Mouse (Mus musculus): ENCODE measurements around the gene Rassf9. TPM values are rescaled to one million over a fixed set of nuclear protein-coding genes. Genes with fewer than 3 reads are reported as not detected.
A peak's percentile ranks its signal among the peaks of the same experiment; 100 is the strongest.

The Rassf9 gene
- total and polyA plus RNA-seq, 3 experiments: not detected

DNA sequence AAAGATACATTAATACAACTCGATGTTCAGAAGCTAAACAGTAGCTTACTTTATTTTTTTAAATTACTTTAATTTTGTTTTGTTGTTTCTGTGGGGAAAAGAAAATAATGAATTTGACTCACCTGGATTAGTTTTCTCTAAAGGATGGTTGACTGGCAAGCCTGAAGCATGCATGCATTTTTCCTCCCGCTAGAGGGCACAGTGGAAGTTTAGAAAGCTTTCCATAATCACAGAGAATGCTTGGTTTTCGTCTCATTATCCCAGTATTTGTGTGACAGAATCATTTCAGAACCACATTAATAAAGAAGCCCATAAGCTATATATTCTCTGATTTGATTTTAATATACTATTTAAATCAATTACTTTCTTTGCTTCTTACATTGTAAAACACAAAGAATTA is 20.2 kb upstream of the Rassf9 start:
- TF ChIP-seq JUND (conservative IDR thresholded peaks at IDR 0.05; ENCODE audit: low read depth, low read length) (no peak), CTCF (conservative IDR thresholded peaks at IDR 0.05 in 1 of 2, IDR thresholded peaks at IDR 0.05 in 1 of 2; ENCODE audit: low read depth in 2 of 2, low read length in 2 of 2) (peak; percentile 8 to 37; a peak in 2 of 4 replicates), TCF12 (IDR thresholded peaks at IDR 0.05; ENCODE audit: low read depth, low read length) (no peak), E2F4 (IDR thresholded peaks at IDR 0.05; ENCODE audit: insufficient replicate concordance, low read depth, low read length) (no peak), SMC3 (IDR thresholded peaks at IDR 0.05; ENCODE audit: low read depth, low read length) (peak; percentile 26; the same call in 1 of the 2 replicates)
- dilution Hi-C loops (cut with MboI; ENCODE audit: extremely low pct_ligation_motif_present, extremely low pct_unique_long_range_greater_than_20kb, low sequenced_read_pairs): no loop called here
- in situ Hi-C loops (cut with MboI; ENCODE audit: low pct_ligation_motif_present, low pct_unique_long_range_greater_than_20kb, low sequenced_read_pairs): loop anchor here (25.0 kb wide), 1 partner anchor 346 kb away; no protein-coding TSS in a partner anchor
- Histone ChIP-seq H3K27me3 (replicated peaks) (no peaks in the 10 kb centered on the region), H3K36me3 (replicated peaks in 1 of 2; ENCODE audit: control insufficient read depth in 1 of 2, insufficient read depth in 1 of 2, low read length in 1 of 2) (no peaks in the 10 kb centered on the region), H3K9ac (ENCODE audit: insufficient read depth, low read depth) (no peak overlapping the region), H3K4me1 (ENCODE audit: control insufficient read depth in 1 of 2, insufficient read depth in 2 of 2) (no peaks in the 10 kb centered on the region), H3K4me2 (ENCODE audit: insufficient read depth, low read depth, poor library complexity, severe bottlenecking) (no peak overlapping the region), H3K9me3 (replicated peaks; ENCODE audit: low read length) (peaks cover 15% of the 10 kb centered on the region), H3K4me3 (replicated peaks in 1 of 3; ENCODE audit: low read depth in 2 of 3, low read length in 2 of 3, poor library complexity in 1 of 3) (no peak overlapping the region), H3K79me2 (replicated peaks; ENCODE audit: control insufficient read depth, extremely low read depth, insufficient read depth, poor library complexity, severe bottlenecking) (no peaks in the 10 kb centered on the region), H3K27ac (ENCODE audit: insufficient read depth, low read depth) (no peak overlapping the region)
- DNase-seq (ENCODE audit: extremely low read depth): no peak

DNA sequence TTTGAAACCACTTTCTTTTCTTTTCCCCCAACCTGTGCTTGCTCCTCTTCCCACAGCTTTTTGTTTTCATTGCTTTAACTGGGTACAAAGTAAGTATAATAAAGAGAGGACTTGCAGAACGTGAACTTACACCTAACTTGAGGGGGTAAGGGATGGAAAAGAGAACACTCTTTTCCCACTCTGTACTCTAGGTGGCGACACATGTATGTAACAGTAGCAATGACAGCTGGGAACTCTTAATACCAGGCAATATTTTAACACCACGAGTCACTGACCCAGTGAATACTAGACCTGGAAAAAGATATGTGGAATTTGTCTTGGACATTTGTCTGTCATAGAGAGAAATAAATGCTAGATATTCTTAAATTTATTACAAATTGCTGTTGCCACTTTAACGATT is 13.3 kb upstream of the Rassf9 start:
- H3K4me1 ChIP-seq (ENCODE audit: control insufficient read depth in 1 of 2, insufficient read depth in 2 of 2): no peaks in the 10 kb centered on the region
- H3K9ac ChIP-seq (ENCODE audit: insufficient read depth, low read depth): no peak overlapping the region
- no peak overlapping the region for H3K4me2 ChIP-seq (ENCODE audit: insufficient read depth, low read depth, poor library complexity, severe bottlenecking)
- H3K27me3 ChIP-seq (replicated peaks): no peaks in the 10 kb centered on the region
- in situ Hi-C loops (cut with MboI; ENCODE audit: low pct_ligation_motif_present, low pct_unique_long_range_greater_than_20kb, low sequenced_read_pairs): loop anchor here (25.0 kb wide), 1 partner anchor 339 kb away; no protein-coding TSS in a partner anchor
- no peaks in the 10 kb centered on the region for H3K36me3 ChIP-seq (replicated peaks in 1 of 2; ENCODE audit: control insufficient read depth in 1 of 2, insufficient read depth in 1 of 2, low read length in 1 of 2)
- peaks cover 12% of the 10 kb centered on the region for H3K9me3 ChIP-seq (replicated peaks; ENCODE audit: low read length)
- no peak for DNase-seq (ENCODE audit: extremely low read depth)
- no peaks in the 10 kb centered on the region for H3K79me2 ChIP-seq (replicated peaks; ENCODE audit: control insufficient read depth, extremely low read depth, insufficient read depth, poor library complexity, severe bottlenecking)
- TF ChIP-seq TCF12 (IDR thresholded peaks at IDR 0.05; ENCODE audit: low read depth, low read length) (no peak), CTCF (conservative IDR thresholded peaks at IDR 0.05 in 1 of 2, IDR thresholded peaks at IDR 0.05 in 1 of 2; ENCODE audit: low read depth in 2 of 2, low read length in 2 of 2) (0 out of 4 replicates have a peak, but pooled peaks of 1 of the 2 experiments have one; percentile 16), SMC3 (IDR thresholded peaks at IDR 0.05; ENCODE audit: low read depth, low read length) (no peak), ELF1 (IDR thresholded peaks at IDR 0.05; ENCODE audit: low read depth, low read length) (no peak), PAX5 (IDR thresholded peaks at IDR 0.05; ENCODE audit: low read length) (no peak)
- dilution Hi-C loops (cut with MboI; ENCODE audit: extremely low pct_ligation_motif_present, extremely low pct_unique_long_range_greater_than_20kb, low sequenced_read_pairs): no loop called here
- H3K4me3 ChIP-seq (replicated peaks in 1 of 3; ENCODE audit: low read depth in 2 of 3, low read length in 2 of 3, poor library complexity in 1 of 3): no peak overlapping the region
- no peak overlapping the region for H3K27ac ChIP-seq (ENCODE audit: insufficient read depth, low read depth)

DNA sequence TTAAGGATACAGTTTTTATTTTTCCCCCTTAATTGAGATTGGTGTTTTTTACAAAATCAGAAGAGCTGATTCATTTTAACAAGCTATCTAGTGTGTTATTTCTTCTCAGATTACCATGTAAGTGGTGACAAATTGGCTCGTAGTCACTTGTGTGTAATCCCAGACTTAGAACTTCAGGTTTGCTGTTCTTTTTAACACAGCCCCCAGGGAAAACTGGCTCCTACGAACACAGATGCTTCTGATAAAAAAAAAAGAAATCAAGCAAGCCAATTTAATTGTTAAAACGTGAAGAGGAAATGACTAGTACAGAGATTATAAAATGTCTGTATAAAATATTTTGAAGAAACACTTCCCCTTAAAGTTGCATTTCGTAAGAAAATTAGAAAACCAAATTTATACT is 4.6 kb upstream of the Rassf9 start:
- DNase-seq (ENCODE audit: extremely low read depth): no peak
- Histone ChIP-seq H3K9ac (ENCODE audit: insufficient read depth, low read depth) (no peak overlapping the region), H3K27ac (ENCODE audit: insufficient read depth, low read depth) (no peak overlapping the region), H3K4me2 (ENCODE audit: insufficient read depth, low read depth, poor library complexity, severe bottlenecking) (no peak overlapping the region), H3K27me3 (replicated peaks) (no peaks in the 10 kb centered on the region), H3K36me3 (replicated peaks in 1 of 2; ENCODE audit: control insufficient read depth in 1 of 2, insufficient read depth in 1 of 2, low read length in 1 of 2) (no peaks in the 10 kb centered on the region), H3K4me3 (replicated peaks in 1 of 3; ENCODE audit: low read depth in 2 of 3, low read length in 2 of 3, poor library complexity in 1 of 3) (no peak overlapping the region), H3K9me3 (replicated peaks; ENCODE audit: low read length) (peaks cover 28% of the 10 kb centered on the region), H3K4me1 (ENCODE audit: control insufficient read depth in 1 of 2, insufficient read depth in 2 of 2) (no peaks in the 10 kb centered on the region), H3K79me2 (replicated peaks; ENCODE audit: control insufficient read depth, extremely low read depth, insufficient read depth, poor library complexity, severe bottlenecking) (no peaks in the 10 kb centered on the region)
- in situ Hi-C loops (cut with MboI; ENCODE audit: low pct_ligation_motif_present, low pct_unique_long_range_greater_than_20kb, low sequenced_read_pairs): no loop called here
- TF ChIP-seq EP300 (IDR thresholded peaks at IDR 0.05; ENCODE audit: low read length): no peak
- no peak for TF ChIP-seq PAX5 (IDR thresholded peaks at IDR 0.05; ENCODE audit: low read length)
- TF ChIP-seq TCF12 (IDR thresholded peaks at IDR 0.05; ENCODE audit: low read depth, low read length): no peak
- no peak for TF ChIP-seq SIN3A (IDR thresholded peaks at IDR 0.05; ENCODE audit: low read length)
- no peak for TF ChIP-seq ETS1 (conservative IDR thresholded peaks at IDR 0.05; ENCODE audit: low read depth, low read length)
- TF ChIP-seq CHD1 (IDR thresholded peaks at IDR 0.05; ENCODE audit: low read depth, low read length): no peak
- TF ChIP-seq MXI1 (IDR thresholded peaks at IDR 0.05; ENCODE audit: low read depth, low read length): no peak
- TF ChIP-seq MAX (IDR thresholded peaks at IDR 0.05; ENCODE audit: low read length): no peak
- TF ChIP-seq ZNF384 (IDR thresholded peaks at IDR 0.05; ENCODE audit: low read depth, low read length): no peak
- TF ChIP-seq NRF1 (IDR thresholded peaks at IDR 0.05; ENCODE audit: low read depth, low read length): no peak
- no peak for TF ChIP-seq RAD21 (IDR thresholded peaks at IDR 0.05; ENCODE audit: low read depth, low read length)
- TF ChIP-seq ZKSCAN1 (IDR thresholded peaks at IDR 0.05; ENCODE audit: borderline replicate concordance, low read depth, low read length): no peak
- no peak for TF ChIP-seq MAFK (IDR thresholded peaks at IDR 0.05; ENCODE audit: insufficient replicate concordance, low read length)
- dilution Hi-C loops (cut with MboI; ENCODE audit: extremely low pct_ligation_motif_present, extremely low pct_unique_long_range_greater_than_20kb, low sequenced_read_pairs): no loop called here

Measured in CH12.LX (cell line).